Mouse (Mus musculus) liver, embryonic 14 days (tissue): ENCODE results near the gene Nuak1. TPM values are rescaled to one million over a fixed set of nuclear protein-coding genes. Genes with fewer than 3 reads are reported as not detected.

Source experiments
- polyA plus RNA-seq: library from polyadenylated mRNA; depleted of rRNA; stranded (reverse); fragments of >200 nt; gene quantifications from 2 replicates; pipeline ENCODE4 v1.2.3, GENCODE M21; 2012; rRNA removed

The Nuak1 gene
- polyA plus RNA-seq: 0.43 and 0.48 TPM in 2 replicates

GRCm38 (mm10) chr10:84440541-84441433 lies at the start of gene Nuak1:
Nuak1 (minus strand) TSS chr10:84440597.

Other genes starting within 250 kb of the Nuak1 start
- gene Ckap4, start 93.5 kb upstream of the Nuak1 start, polyA plus RNA-seq: 5.6 and 6.3 TPM in 2 replicates
- 25.3 and 34.8 TPM in 2 replicates for gene Tcp11l2, start 136.0 kb upstream of the Nuak1 start, polyA plus RNA-seq
- gene Polr3b, start 181.7 kb upstream of the Nuak1 start, polyA plus RNA-seq: 3.9 and 4.5 TPM in 2 replicates